Mouse (Mus musculus) intestine, embryonic 14.5 days (tissue): ENCODE measurements around the gene Lysmd3. TPM values are rescaled to one million over a fixed set of nuclear protein-coding genes. Genes with fewer than 3 reads are reported as not detected.
"Not testable (repeated sequence)": the region's sequence is repeated elsewhere in the genome, so short reads cannot be mapped to it uniquely, and the experiment has no call there.

Experiments used
- ATAC-seq: fragments of 200-750 bp; cut with Nextera tagmentation; replicated peaks from 2 replicates; pipeline ENCODE4 v1.8.0; 2017; ENCODE audit warnings: low read depth, moderate number of reproducible peaks, moderate TSS enrichment, moderate library complexity; ENCODE audit not compliant: low FRiP score, low TSS enrichment
- DNase-seq: peaks from one replicate; pipeline ENCODE4 v3.0.0-alpha.2; 2018; ENCODE audit warnings: low spot score
- H3K27ac ChIP-seq: fragments of 300-500 bp; sonication (generic); 2 replicates; pipeline ENCODE4 v1.5.1; 2014; ENCODE audit warnings: low read depth, mild to moderate bottlenecking, control low read depth
- H3K27me3 ChIP-seq: fragments of 300-500 bp; sonication (generic); replicated peaks from 2 replicates; pipeline ENCODE4 v1.6.1; 2014; ENCODE audit warnings: low read length, control low read depth; ENCODE audit not compliant: control insufficient read depth, insufficient read depth
- H3K36me3 ChIP-seq: fragments of 300-500 bp; sonication (generic); 2 replicates; pipeline ENCODE4 v1.6.1; 2014; ENCODE audit warnings: low read length, control low read depth; ENCODE audit not compliant: control insufficient read depth, insufficient read depth
- H3K4me1 ChIP-seq: fragments of 300-500 bp; sonication (generic); replicated peaks from 2 replicates; pipeline ENCODE4 v1.6.1; 2014; ENCODE audit warnings: low read length, control low read depth, mixed read lengths; ENCODE audit not compliant: control insufficient read depth, insufficient read depth
- H3K4me2 ChIP-seq: fragments of 300-500 bp; sonication (generic); 2 replicates; pipeline ENCODE4 v1.6.1; 2014; ENCODE audit warnings: low read length
- H3K4me3 ChIP-seq: fragments of 300-500 bp; sonication (generic); 2 replicates; pipeline ENCODE4 v1.5.1; 2014; ENCODE audit warnings: low read depth, low read length, control low read depth, mixed read lengths
- H3K9ac ChIP-seq: fragments of 300-500 bp; sonication (generic); 2 replicates; pipeline ENCODE4 v1.6.1; 2014; ENCODE audit warnings: mild to moderate bottlenecking, low read length
- H3K9me3 ChIP-seq: fragments of 300-500 bp; sonication (generic); 2 replicates; pipeline ENCODE4 v1.6.1; 2016; ENCODE audit warnings: low read length, control low read depth; ENCODE audit not compliant: control insufficient read depth
- WGBS: fragments of 180-500 bp; shearing (Covaris S2); extraction: QIAGEN DNeasy Blood & Tissue Kit; methylation state at CpG from one replicate; pipeline ENCODE4 v1.1.7; 2014; 5-methylcytosine and 5-hydroxymethylcytosine counted together
- polyA plus RNA-seq: library from polyadenylated mRNA; unstranded; fragments of >200 nt; fragmentation: Nextera tagmentation; extraction: Ambion mirVana; gene quantifications from 2 replicates; pipeline ENCODE4 v1.2.1, GENCODE M21; 2014

Gene Lysmd3
- 25.0 and 28.7 TPM in 2 replicates for polyA plus RNA-seq

DNA sequence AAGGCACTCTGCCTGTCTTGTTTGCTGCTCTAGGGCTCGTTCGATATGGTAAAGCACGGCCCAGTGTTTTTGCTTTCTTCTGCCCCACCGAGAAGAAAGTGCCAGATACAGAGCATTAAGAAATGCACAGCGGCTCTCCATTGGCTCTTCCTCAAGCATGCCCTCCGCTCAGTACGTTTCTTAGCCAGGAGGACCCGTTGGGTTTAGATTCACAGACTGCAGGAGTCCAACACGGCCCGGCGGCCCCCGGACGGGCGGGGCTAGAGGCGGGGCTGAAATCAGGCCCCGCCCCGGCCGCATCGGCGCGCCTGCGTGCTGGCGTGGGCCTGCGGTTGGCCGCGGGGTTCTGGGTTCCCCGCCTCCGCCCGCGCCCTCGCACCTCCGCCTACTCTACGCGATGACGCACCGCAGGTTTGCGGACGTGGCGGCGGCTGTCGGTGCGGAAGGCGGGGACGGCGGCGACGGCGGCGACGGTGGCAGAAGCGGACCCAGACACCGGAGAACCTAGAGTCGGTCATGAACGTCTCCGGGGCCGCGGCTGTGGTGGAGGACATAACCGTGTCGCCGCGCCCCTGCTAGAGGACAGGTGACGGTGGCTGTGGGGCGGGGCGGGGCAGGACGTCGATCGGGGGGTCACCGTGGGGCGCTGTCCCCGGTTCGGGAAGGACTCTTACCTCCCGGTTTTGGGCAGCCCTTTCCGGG is at the start of gene Lysmd3:
Lysmd3 (plus strand) TSS at position 313 of the 702 bp plus-strand sequence.
- whole genome bisulfite sequencing, result under 1% methylated on average over 69 of the region's 73 CpGs
- H3K4me2 ChIP-seq, result peak within 1 kb of the TSS; percentile 56
- peak; percentile 100 for ATAC-seq

DNA sequence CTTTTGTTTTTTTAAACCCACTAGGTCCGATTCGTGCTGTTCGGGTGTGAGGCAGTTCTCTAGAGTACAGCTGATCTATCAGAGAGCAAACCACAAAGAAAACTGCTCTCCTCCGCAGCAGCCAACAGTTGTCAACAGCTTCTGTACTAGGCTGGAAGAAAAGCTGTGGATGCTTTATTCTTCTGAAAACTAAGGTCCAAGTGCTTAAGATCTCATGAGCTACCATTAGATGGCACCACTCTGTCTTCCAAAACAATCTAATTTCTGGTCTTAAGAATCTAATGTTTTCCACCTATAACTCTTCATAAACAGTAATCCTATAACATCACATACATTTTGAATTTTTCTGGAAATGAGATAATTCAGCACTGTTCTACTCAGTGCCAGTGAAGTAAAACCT is 47.1 kb upstream of the Lysmd3 start:
- ATAC-seq (no peak), DNase-seq (no peak)
- no peaks in the 10 kb centered on the region for H3K4me1 ChIP-seq
- no peaks in the 10 kb centered on the region for H3K27me3 ChIP-seq
- no peaks in the 10 kb centered on the region for H3K36me3 ChIP-seq
- H3K27ac ChIP-seq, result no peak overlapping the region
- H3K9me3 ChIP-seq, result no peaks in the 10 kb centered on the region; the same call in 1 of the 2 replicates
- no peak overlapping the region for H3K9ac ChIP-seq
- H3K4me3 ChIP-seq, result no peak overlapping the region
- H3K4me2 ChIP-seq, result no peak overlapping the region
- WGBS, result 89% methylated on average over 4 of the region's 4 CpGs

More for the DNA sequence above, at the start of gene Lysmd3:
- no peaks in the 10 kb centered on the region for H3K27me3 ChIP-seq
- no peaks in the 10 kb centered on the region for H3K9me3 ChIP-seq
- peak within 1 kb of the TSS; percentile 80 for H3K9ac ChIP-seq
- no peaks in the 10 kb centered on the region for H3K36me3 ChIP-seq
- peak within 1 kb of the TSS; percentile 84 for H3K27ac ChIP-seq
- H3K4me1 ChIP-seq, result peaks cover 18% of the 10 kb centered on the region
- H3K4me3 ChIP-seq, result peak within 1 kb of the TSS; percentile 86
- peak; percentile 92 for DNase-seq

DNA sequence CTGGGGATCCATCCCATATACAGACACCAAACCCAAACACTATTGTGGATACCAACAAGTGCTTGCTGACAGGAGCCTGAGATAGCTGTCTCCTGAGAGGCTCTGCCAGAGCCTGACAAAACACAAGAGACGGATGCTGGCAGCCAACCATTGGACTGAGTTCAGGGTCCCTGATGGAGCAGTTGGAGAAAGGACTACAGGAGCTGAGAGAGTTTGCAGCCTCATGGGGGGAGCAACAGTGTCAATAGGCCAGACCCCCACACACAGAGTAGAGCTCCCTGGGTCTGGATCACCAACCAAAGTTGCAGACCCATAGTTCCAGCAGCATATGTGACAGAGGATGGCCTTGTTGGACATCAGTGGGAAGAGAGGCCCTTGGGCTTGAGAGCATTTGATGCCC is 29.6 kb upstream of the Lysmd3 start:
- H3K36me3 ChIP-seq, H3K27ac ChIP-seq, H3K9me3 ChIP-seq, H3K9ac ChIP-seq, H3K4me1 ChIP-seq, ATAC-seq, DNase-seq, H3K27me3 ChIP-seq, H3K4me2 ChIP-seq, H3K4me3 ChIP-seq: not testable (repeated sequence)
- WGBS, result 68% methylated on average over 1 of the region's 1 CpGs

DNA sequence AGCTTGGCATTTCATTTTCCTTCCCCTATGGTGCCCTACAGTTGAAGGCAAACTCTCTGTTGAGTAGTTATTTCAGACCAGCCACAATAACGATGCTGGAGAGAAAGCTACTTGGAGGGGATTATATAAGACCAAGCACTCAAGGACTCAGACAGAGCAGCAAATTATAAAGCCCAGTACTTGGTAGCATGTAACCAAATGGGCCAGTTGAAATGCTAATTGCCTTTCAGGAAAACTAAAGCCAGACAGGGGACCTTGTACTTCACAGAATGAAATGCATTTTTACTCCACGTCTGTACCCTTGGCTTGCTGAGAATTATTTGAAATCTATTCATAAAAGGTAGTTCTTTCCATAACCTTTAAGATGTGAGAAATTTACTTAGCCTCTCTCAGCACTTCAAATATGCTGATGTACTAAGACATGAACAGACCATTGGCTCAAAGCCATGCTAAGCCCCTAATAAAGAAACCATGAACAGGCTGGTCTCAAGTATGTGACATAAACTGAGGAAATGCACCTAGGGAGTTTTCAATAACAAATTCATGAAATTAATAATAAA is 28.8 kb upstream of the Lysmd3 start:
- H3K27me3 ChIP-seq, result peaks cover 18% of the 10 kb centered on the region
- ATAC-seq, result no peak

DNA sequence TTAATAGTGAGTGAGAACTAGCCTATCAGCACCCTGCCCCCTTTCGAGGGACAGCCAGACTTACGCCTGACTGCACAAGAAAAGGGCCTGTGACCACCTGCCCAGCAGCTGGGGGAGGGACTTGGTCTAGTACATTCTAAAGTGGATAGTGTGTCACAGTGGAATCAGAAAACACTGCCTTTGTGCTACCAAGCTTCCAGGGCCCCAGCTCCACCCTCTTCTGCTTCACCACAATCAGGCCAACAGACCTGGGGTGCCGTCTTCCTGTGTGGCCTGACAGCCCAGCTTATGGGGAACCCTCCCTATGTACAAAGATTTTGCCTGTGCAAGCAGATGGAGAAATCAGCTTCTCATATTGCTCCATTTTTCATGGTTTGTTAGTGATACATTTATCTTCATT is 28.1 kb upstream of the Lysmd3 start:
- no peak overlapping the region for H3K4me2 ChIP-seq
- no peak overlapping the region for H3K4me3 ChIP-seq

More for the DNA sequence above, 28.8 kb upstream of the Lysmd3 start:
- no peak for DNase-seq
- Histone ChIP-seq H3K36me3 (no peaks in the 10 kb centered on the region), H3K9me3 (no peaks in the 10 kb centered on the region), H3K27ac (no peak overlapping the region), H3K9ac (no peak overlapping the region), H3K4me3 (no peak overlapping the region), H3K4me2 (no peak overlapping the region), H3K4me1 (no peaks in the 10 kb centered on the region)
- 70% methylated on average over 2 of the region's 2 CpGs for WGBS

DNA sequence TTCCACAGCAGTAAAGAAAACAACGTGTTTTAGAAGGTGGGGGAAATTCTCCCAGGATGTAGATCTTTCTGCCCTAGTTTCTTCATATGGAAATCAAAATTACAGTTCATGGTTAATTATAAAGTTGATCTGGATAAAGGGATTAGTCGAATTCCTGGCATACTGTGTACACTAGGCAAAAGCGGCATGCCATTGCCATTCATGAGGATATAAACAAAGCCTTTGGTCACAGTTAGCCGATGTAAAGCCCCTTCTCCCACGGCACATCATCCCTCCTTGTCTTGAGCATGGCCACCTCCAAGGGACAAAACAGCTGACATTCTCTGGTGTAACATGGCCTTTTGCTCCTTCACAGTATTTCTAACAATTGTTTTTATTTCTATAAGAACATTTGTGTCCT is 26.9 kb upstream of the Lysmd3 start:
- WGBS, result 79% methylated on average over 5 of the region's 5 CpGs

More for the DNA sequence above, 28.1 kb upstream of the Lysmd3 start:
- no peak for DNase-seq
- Histone ChIP-seq H3K9me3 (no peaks in the 10 kb centered on the region), H3K36me3 (no peaks in the 10 kb centered on the region), H3K27ac (no peak overlapping the region), H3K4me1 (no peaks in the 10 kb centered on the region), H3K27me3 (peaks cover 20% of the 10 kb centered on the region), H3K9ac (no peak overlapping the region)
- ATAC-seq, result no peak
- WGBS, result 80% methylated on average over 3 of the region's 3 CpGs

DNA sequence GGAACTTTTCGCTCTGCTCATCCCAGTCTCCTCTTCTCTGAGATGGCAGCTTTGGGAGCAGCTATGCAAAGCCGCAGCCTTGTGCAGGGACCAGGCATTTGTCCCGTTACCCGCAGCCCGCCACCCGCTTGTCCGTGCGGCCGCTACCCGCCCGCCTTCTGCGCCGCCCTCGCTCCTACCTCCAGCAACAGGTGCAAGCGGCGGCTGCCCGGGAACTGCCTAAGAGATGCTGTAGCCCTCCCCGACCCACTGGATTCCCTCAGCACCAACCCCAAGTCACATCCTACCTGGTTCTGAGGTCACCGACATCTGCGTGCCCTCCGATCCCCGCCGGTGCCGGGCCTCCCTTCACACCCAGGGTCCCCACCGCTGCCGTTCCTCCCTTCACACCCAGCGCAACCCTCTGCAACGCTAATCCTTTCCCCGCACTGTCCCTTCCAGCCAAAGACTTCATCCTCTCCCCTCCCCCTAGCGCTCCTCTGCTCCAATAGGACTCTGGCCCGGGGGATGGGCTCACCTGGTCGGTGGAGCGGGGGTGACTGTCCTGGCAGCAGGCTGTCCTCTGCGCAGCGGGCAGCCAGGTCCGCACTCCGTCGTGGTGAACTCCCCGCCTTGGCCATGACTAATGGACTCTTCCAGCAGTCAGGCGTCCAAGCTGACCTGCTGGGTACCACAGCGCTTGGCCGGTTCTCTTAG is 24.6 kb upstream of the Lysmd3 start, which contains the start of gene Adgrv1:
Adgrv1 (minus strand) TSS at position 435 of the 696 bp plus-strand sequence.
- H3K27ac ChIP-seq, result no peak within 1 kb of the TSS
- peak within 1 kb of the TSS; percentile 68 for H3K4me2 ChIP-seq
- peak within 1 kb of the TSS; percentile 34 for H3K4me3 ChIP-seq
- no peaks in the 10 kb centered on the region for H3K36me3 ChIP-seq
- no peaks in the 10 kb centered on the region for H3K4me1 ChIP-seq
- ATAC-seq (peak; percentile 100), DNase-seq (peak; percentile 75)
- H3K9me3 ChIP-seq, result no peaks in the 10 kb centered on the region
- 1% methylated on average over 42 of the region's 42 CpGs for WGBS
- peaks cover 20% of the 10 kb centered on the region for H3K27me3 ChIP-seq
- H3K9ac ChIP-seq, result no peak within 1 kb of the TSS

More for the DNA sequence above, 26.9 kb upstream of the Lysmd3 start:
- no peak for DNase-seq
- H3K9ac ChIP-seq, result no peak overlapping the region
- no peak overlapping the region for H3K27ac ChIP-seq
- no peak for ATAC-seq
- H3K27me3 ChIP-seq, result peaks cover 20% of the 10 kb centered on the region
- H3K4me3 ChIP-seq, result no peak overlapping the region
- H3K36me3 ChIP-seq, result no peaks in the 10 kb centered on the region
- no peaks in the 10 kb centered on the region for H3K9me3 ChIP-seq
- no peaks in the 10 kb centered on the region for H3K4me1 ChIP-seq
- no peak overlapping the region for H3K4me2 ChIP-seq

DNA sequence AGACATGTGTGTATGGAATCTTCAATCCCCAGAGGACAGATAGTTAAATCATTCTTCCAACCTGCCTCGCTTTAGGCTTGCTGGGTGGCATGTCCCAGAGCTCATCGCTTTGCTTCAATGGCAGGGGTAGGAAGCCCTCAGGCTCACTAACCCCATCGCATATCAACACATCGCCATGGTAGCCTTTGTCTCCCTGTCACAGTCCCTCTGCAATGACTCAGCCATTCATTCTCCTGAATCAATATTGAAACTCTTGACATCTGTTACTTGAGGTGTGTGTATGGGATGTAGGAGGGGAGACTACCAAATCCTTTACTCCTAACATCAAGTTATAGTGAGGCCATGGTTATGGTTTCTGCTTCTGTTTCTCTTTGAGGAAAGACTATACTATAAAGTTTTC is 17.8 kb upstream of the Lysmd3 start:
- Histone ChIP-seq H3K4me1 (peaks cover 10% of the 10 kb centered on the region; the same call in 1 of the 2 replicates), H3K36me3 (no peaks in the 10 kb centered on the region), H3K9me3 (no peaks in the 10 kb centered on the region), H3K4me2 (no peak overlapping the region), H3K27me3 (no peaks in the 10 kb centered on the region), H3K4me3 (no peak overlapping the region), H3K9ac (no peak overlapping the region), H3K27ac (no peak overlapping the region)
- DNase-seq, result no peak
- no peak for ATAC-seq
- 44% methylated on average over 4 of the region's 4 CpGs for WGBS
